ENCODE assay signal across 14 mouse cellular contexts in genomic region chr10:34431783-34432182, GRCm38 (mm10). TPM values are rescaled to one million over a fixed set of nuclear protein-coding genes. Genes with fewer than 3 reads are reported as not detected.
DNase-seq lines count a peak whose midpoint lies in the region; ATAC-seq and TF ChIP-seq lines count a peak whose summit lies in the region.
"Had no signal": no experiment of that assay in that cellular context is flagged by ENCODE, and none has a peak within 500 bp of the region (broad histone marks: within the 10 kb centered on the region; RNA-seq: fewer than 3 reads in every experiment).

No protein-coding gene starts in this region.

- DNase-seq in hindbrain, embryonic 11.5 days (ENCODE audit: low spot score): peak; percentile 9
- no peak for DNase-seq in hindbrain, embryonic 10.5 days (ENCODE audit: low spot score)
- peak; percentile 69 for DNase-seq in lung, embryonic 14.5 days
- DNase-seq in lung, postnatal 25 days (ENCODE audit: low spot score): no peak
- DNase-seq: adrenal gland, adult 2 months; left cerebral cortex, postnatal 4 days had no signal

- no peaks in the 10 kb centered on the region for H3K9me3 ChIP-seq in hindbrain, embryonic 11.5 days (ENCODE audit: control insufficient read depth, low read length)
- no peaks in the 10 kb centered on the region for H3K9me3 ChIP-seq in hindbrain, embryonic 10.5 days
- no peaks in the 10 kb centered on the region for H3K9me3 ChIP-seq in lung, embryonic 14.5 days (ENCODE audit: low read depth, low read length)
- H3K9me3 ChIP-seq in ES-Bruce4 (replicated peaks; ENCODE audit: control insufficient read depth, insufficient read depth, low read length, poor library complexity, severe bottlenecking): no peaks in the 10 kb centered on the region; the same call in 1 of the 2 replicates
- H3K9me3 ChIP-seq in embryonic facial prominence, embryonic 15.5 days (replicated peaks): no peaks in the 10 kb centered on the region
- H3K9me3 ChIP-seq: heart, embryonic 15.5 days; stomach, embryonic 15.5 days had no signal

- no peak for TF ChIP-seq EP300 in ES-Bruce4 (IDR thresholded peaks at IDR 0.05; ENCODE audit: insufficient read depth, low read depth, low read length)

- H3K4me1 ChIP-seq in hindbrain, embryonic 11.5 days (replicated peaks; ENCODE audit: control insufficient read depth, insufficient read depth, low read length): no peaks in the 10 kb centered on the region
- no peaks in the 10 kb centered on the region for H3K4me1 ChIP-seq in hindbrain, embryonic 10.5 days (replicated peaks)
- no peaks in the 10 kb centered on the region for H3K4me1 ChIP-seq in lung, embryonic 14.5 days (ENCODE audit: insufficient read depth)
- H3K4me1 ChIP-seq in ES-Bruce4 (ENCODE audit: control insufficient read depth, insufficient read depth, low read length): no peaks in the 10 kb centered on the region
- no peaks in the 10 kb centered on the region for H3K4me1 ChIP-seq in embryonic facial prominence, embryonic 15.5 days
- H3K4me1 ChIP-seq: heart, embryonic 15.5 days; neural tube, embryonic 13.5 days; stomach, embryonic 15.5 days had no signal

- TF ChIP-seq POLR2A in ES-Bruce4 (IDR thresholded peaks at IDR 0.05; ENCODE audit: insufficient read depth, low read length): no peak

- no peak overlapping the region for H3K27ac ChIP-seq in hindbrain, embryonic 11.5 days (ENCODE audit: low read depth, low read length)
- no peak overlapping the region for H3K27ac ChIP-seq in hindbrain, embryonic 10.5 days
- H3K27ac ChIP-seq in lung, embryonic 14.5 days (ENCODE audit: low read depth): no peak overlapping the region
- no peak overlapping the region for H3K27ac ChIP-seq in ES-Bruce4 (ENCODE audit: insufficient read depth, low read length)
- no peak overlapping the region for H3K27ac ChIP-seq in embryonic facial prominence, embryonic 15.5 days (replicated peaks)
- H3K27ac ChIP-seq: heart, embryonic 15.5 days; neural tube, embryonic 13.5 days; stomach, embryonic 15.5 days had no signal

- TF ChIP-seq CTCF in lung, embryonic 14.5 days (IDR thresholded peaks at IDR 0.05; ENCODE audit: low read depth): peak; percentile 60
- TF ChIP-seq CTCF in ES-Bruce4 (IDR thresholded peaks at IDR 0.05; ENCODE audit: low read depth, low read length): peak; percentile 15

- ATAC-seq in hindbrain, embryonic 11.5 days (ENCODE audit: low FRiP score): no peak
- ATAC-seq in lung, embryonic 14.5 days (ENCODE audit: insufficient read depth): no peak
- no peak for ATAC-seq in embryonic facial prominence, embryonic 15.5 days (ENCODE audit: insufficient number of reproducible peaks, low FRiP score, low TSS enrichment, low read depth)
- ATAC-seq in erythroblast, adult 5-6 weeks (replicated peaks; ENCODE audit: low FRiP score, poor library complexity, severe bottlenecking): no peak

- H3K9ac ChIP-seq in hindbrain, embryonic 11.5 days (ENCODE audit: low read depth, low read length): no peak overlapping the region
- no peak overlapping the region for H3K9ac ChIP-seq in lung, embryonic 14.5 days
- no peak overlapping the region for H3K9ac ChIP-seq in ES-Bruce4 (ENCODE audit: low read depth, poor library complexity, severe bottlenecking)
- no peak overlapping the region for H3K9ac ChIP-seq in embryonic facial prominence, embryonic 15.5 days
- H3K9ac ChIP-seq: heart, embryonic 15.5 days; neural tube, embryonic 13.5 days; stomach, embryonic 15.5 days had no signal

- no peak overlapping the region for H3K4me3 ChIP-seq in hindbrain, embryonic 11.5 days (ENCODE audit: low read depth, low read length)
- H3K4me3 ChIP-seq in hindbrain, embryonic 10.5 days: no peak overlapping the region
- no peak overlapping the region for H3K4me3 ChIP-seq in lung, embryonic 14.5 days (ENCODE audit: low read depth, low read length)
- H3K4me3 ChIP-seq in ES-Bruce4 (ENCODE audit: low read depth, low read length): no peak overlapping the region
- H3K4me3 ChIP-seq in embryonic facial prominence, embryonic 15.5 days (replicated peaks): no peak overlapping the region
- H3K4me3 ChIP-seq: heart, embryonic 15.5 days; neural tube, embryonic 13.5 days; stomach, embryonic 15.5 days had no signal

- H3K4me2 ChIP-seq in hindbrain, embryonic 11.5 days (replicated peaks; ENCODE audit: low read depth, low read length): no peak overlapping the region
- H3K4me2 ChIP-seq in lung, embryonic 14.5 days: peak overlapping the region; percentile 31; the same call in 1 of the 2 replicates
- 0 out of 2 replicates have a peak overlapping the region, but pooled peaks have one; percentile 6 for H3K4me2 ChIP-seq in embryonic facial prominence, embryonic 15.5 days (replicated peaks)
- H3K4me2 ChIP-seq: heart, embryonic 15.5 days; neural tube, embryonic 13.5 days; stomach, embryonic 15.5 days had no signal

- no peaks in the 10 kb centered on the region for H3K36me3 ChIP-seq in hindbrain, embryonic 11.5 days (ENCODE audit: control insufficient read depth, insufficient read depth, low read length)
- H3K36me3 ChIP-seq in hindbrain, embryonic 10.5 days: no peaks in the 10 kb centered on the region
- H3K36me3 ChIP-seq in lung, embryonic 14.5 days (ENCODE audit: insufficient read depth): no peaks in the 10 kb centered on the region
- no peaks in the 10 kb centered on the region for H3K36me3 ChIP-seq in ES-Bruce4 (ENCODE audit: control insufficient read depth, insufficient read depth, low read length, poor library complexity, severe bottlenecking)
- H3K36me3 ChIP-seq in embryonic facial prominence, embryonic 15.5 days: no peaks in the 10 kb centered on the region
- H3K36me3 ChIP-seq: heart, embryonic 15.5 days; neural tube, embryonic 13.5 days; stomach, embryonic 15.5 days had no signal

- H3K27me3 ChIP-seq in hindbrain, embryonic 11.5 days (ENCODE audit: control insufficient read depth, insufficient read depth, low read length): no peaks in the 10 kb centered on the region
- H3K27me3 ChIP-seq in hindbrain, embryonic 10.5 days (ENCODE audit: insufficient read depth, poor library complexity, severe bottlenecking): no peaks in the 10 kb centered on the region
- H3K27me3 ChIP-seq in lung, embryonic 14.5 days (ENCODE audit: insufficient read depth, low read length): no peaks in the 10 kb centered on the region
- no peaks in the 10 kb centered on the region for H3K27me3 ChIP-seq in ES-Bruce4 (ENCODE audit: control insufficient read depth, insufficient read depth, low read length, poor library complexity, severe bottlenecking)
- no peaks in the 10 kb centered on the region for H3K27me3 ChIP-seq in embryonic facial prominence, embryonic 15.5 days
- H3K27me3 ChIP-seq: heart, embryonic 15.5 days; neural tube, embryonic 13.5 days; stomach, embryonic 15.5 days had no signal

RNA-seq across cellular contexts. Expression of gene Nt5dc1, which starts 13.4 kb away (rescaled TPM):
- polyA plus RNA-seq in hindbrain, embryonic 11.5 days (2014; fragmentation: Nextera tagmentation; extraction: Ambion mirVana): 5.8 and 6.1 TPM in 2 replicates
- polyA plus RNA-seq in hindbrain, embryonic 10.5 days (2016; fragmentation: Nextera tagmentation; extraction: Ambion mirVana): 5.0 and 7.3 TPM in 2 replicates
- polyA plus RNA-seq in lung, embryonic 14.5 days (2014; fragmentation: Nextera tagmentation; extraction: Ambion mirVana): 13.4 and 14.5 TPM in 2 replicates
- polyA plus RNA-seq in ES-Bruce4 (2011; ENCODE audit: insufficient read depth, insufficient read length, low read depth, missing spikeins): 17.6 and 19.4 TPM in 2 replicates
- 8.7 and 10.7 TPM in 2 replicates for polyA plus RNA-seq in embryonic facial prominence, embryonic 15.5 days (2015; fragmentation: Nextera tagmentation; extraction: Ambion mirVana)
- 6.1 and 8.2 TPM in 2 replicates for total RNA-seq in erythroblast, adult 5-6 weeks (2015; ENCODE audit: low replicate concordance)
- 7.0 and 11.6 TPM in 2 replicates for total RNA-seq in erythroblast, adult 5-6 weeks (2017; ENCODE audit: low replicate concordance)

RNA-seq across cellular contexts. Expression of gene Col10a1, which starts 42.0 kb away (rescaled TPM):
- polyA plus RNA-seq in hindbrain, embryonic 11.5 days (2014; fragmentation: Nextera tagmentation; extraction: Ambion mirVana): 0.14 and 0.15 TPM in 2 replicates
- polyA plus RNA-seq in hindbrain, embryonic 10.5 days (2016; fragmentation: Nextera tagmentation; extraction: Ambion mirVana): 0.12 TPM in 1 of 2 replicates, not detected in the other
- polyA plus RNA-seq in lung, embryonic 14.5 days (2014; fragmentation: Nextera tagmentation; extraction: Ambion mirVana): 0.29 and 0.54 TPM in 2 replicates
- polyA plus RNA-seq in ES-Bruce4 (2011; ENCODE audit: insufficient read depth, insufficient read length, low read depth, missing spikeins): 0.49 TPM in 1 of 2 replicates, not detected in the other
- polyA plus RNA-seq in embryonic facial prominence, embryonic 15.5 days (2015; fragmentation: Nextera tagmentation; extraction: Ambion mirVana): 0.49 and 0.75 TPM in 2 replicates
- total RNA-seq in erythroblast, adult 5-6 weeks (2015; ENCODE audit: low replicate concordance): not detected in 2 replicates
- total RNA-seq in erythroblast, adult 5-6 weeks (2017; ENCODE audit: low replicate concordance): not detected in 2 replicates
- total RNA-seq: gastrocnemius, adult 18-20 months; megakaryocyte, adult 5-6 weeks had no signal
- polyA plus RNA-seq: neural tube, embryonic 13.5 days had no signal

RNA-seq across cellular contexts. Expression of gene Frk, which starts 51.4 kb away (rescaled TPM):
- 2.6 and 2.9 TPM in 2 replicates for polyA plus RNA-seq in hindbrain, embryonic 11.5 days (2014; fragmentation: Nextera tagmentation; extraction: Ambion mirVana)
- 2.7 and 3.4 TPM in 2 replicates for polyA plus RNA-seq in hindbrain, embryonic 10.5 days (2016; fragmentation: Nextera tagmentation; extraction: Ambion mirVana)
- 8.5 and 8.6 TPM in 2 replicates for polyA plus RNA-seq in lung, embryonic 14.5 days (2014; fragmentation: Nextera tagmentation; extraction: Ambion mirVana)
- 0.32 and 0.42 TPM in 2 replicates for polyA plus RNA-seq in ES-Bruce4 (2011; ENCODE audit: insufficient read depth, insufficient read length, low read depth, missing spikeins)
- polyA plus RNA-seq in embryonic facial prominence, embryonic 15.5 days (2015; fragmentation: Nextera tagmentation; extraction: Ambion mirVana): 11.1 and 11.7 TPM in 2 replicates
- not detected in 2 replicates for total RNA-seq in erythroblast, adult 5-6 weeks (2015; ENCODE audit: low replicate concordance)
- not detected in 2 replicates for total RNA-seq in erythroblast, adult 5-6 weeks (2017; ENCODE audit: low replicate concordance)
- total RNA-seq: megakaryocyte, adult 5-6 weeks had no signal

Comparison
In these comparisons a context has a peak if more than half of its experiments do, and no peak if none do; other contexts are left out.
1. DNase-seq: peak in hindbrain, embryonic 11.5 days (single experiment) and lung, embryonic 14.5 days (single experiment); none in hindbrain, embryonic 10.5 days (single experiment) and lung, postnatal 25 days (single experiment).